Mouse (Mus musculus) MEL (cell line): Measurements from ENCODE around the gene Otogl. TPM values are rescaled to one million over a fixed set of nuclear protein-coding genes. Genes with fewer than 3 reads are reported as not detected.

ENCODE experiments used
- DNase-seq: peaks from one replicate; pipeline ENCODE4 v3.0.0; 2011; ENCODE audit warnings: low read depth, low spot score
- H3K27ac ChIP-seq: 2 replicates; pipeline ENCODE4 v1.5.1; 2012; ENCODE audit warnings: low read depth, mild to moderate bottlenecking, control low read depth, low read length, moderate library complexity; ENCODE audit not compliant: control insufficient read depth
- H3K27me3 ChIP-seq, 2 experiments: fragments of 150-350 bp in 1 of 2; sonication (generic) in 1 of 2; 2 replicates each; pipeline ENCODE4 v1.6.1; 2012; ENCODE audit warnings: low read length in 2 of 2, mild to moderate bottlenecking in 2 of 2, improper control_type of control experiment in 1 of 2, moderate library complexity in 1 of 2; ENCODE audit not compliant: insufficient read depth in 2 of 2, control insufficient read depth in 1 of 2
- H3K36me3 ChIP-seq, 2 experiments: 2 replicates each; pipeline ENCODE4 v1.6.1; 2012 to 2014; ENCODE audit warnings: low read length in 2 of 2, improper control_type of control experiment in 1 of 2, inconsistent platforms in 1 of 2, mild to moderate bottlenecking in 1 of 2; ENCODE audit not compliant: insufficient read depth in 2 of 2, control insufficient read depth in 1 of 2
- H3K4me1 ChIP-seq, 2 experiments: fragments of 150-350 bp in 1 of 2; sonication (generic) in 1 of 2; 2 replicates each; pipeline ENCODE4 v1.6.1; 2012; ENCODE audit warnings: low read length in 2 of 2, improper control_type of control experiment in 1 of 2, mild to moderate bottlenecking in 1 of 2; ENCODE audit not compliant: insufficient read depth in 2 of 2, control insufficient read depth in 1 of 2
- H3K4me3 ChIP-seq, 2 experiments: fragments of 150-350 bp in 1 of 2; sonication (generic) in 1 of 2; 2 replicates each; pipeline ENCODE4 v1.5.1; 2012; ENCODE audit warnings: low read depth in 2 of 2, low read length in 2 of 2, mild to moderate bottlenecking in 2 of 2, moderate library complexity in 2 of 2, control low read depth in 1 of 2, improper control_type of control experiment in 1 of 2; ENCODE audit not compliant: control insufficient read depth in 1 of 2, insufficient read depth in 1 of 2
- H3K79me2 ChIP-seq: 2 replicates; pipeline ENCODE4 v1.6.1; 2012; ENCODE audit warnings: mild to moderate bottlenecking, low read length, moderate library complexity; ENCODE audit not compliant: control insufficient read depth, poor library complexity, insufficient read depth
- H3K9ac ChIP-seq: 2 replicates; pipeline ENCODE4 v1.6.1; 2012; ENCODE audit warnings: low read depth, mild to moderate bottlenecking, control low read depth, low read length, moderate library complexity; ENCODE audit not compliant: control insufficient read depth, poor library complexity, severe bottlenecking
- H3K9me3 ChIP-seq: fragments of 150-350 bp; sonication (generic); replicated peaks from 2 replicates; pipeline ENCODE4 v1.6.1; 2012; ENCODE audit warnings: mild to moderate bottlenecking, low read length, improper control_type of control experiment, moderate library complexity; ENCODE audit not compliant: insufficient read depth
- CHD1 ChIP-seq: IDR thresholded peaks from 2 replicates; pipeline ENCODE4 v1.6.1; 2012; ENCODE audit warnings: low read depth, mild to moderate bottlenecking, inconsistent platforms, low read length, improper control_type of control experiment
- CTCF ChIP-seq, 3 experiments: IDR thresholded peaks in 2 of 3; conservative IDR thresholded peaks in 1 of 3; 2 replicates each; pipeline ENCODE4 v1.5.1; 2011 to 2012; ENCODE audit warnings: low read length in 3 of 3, low read depth in 2 of 3, mild to moderate bottlenecking in 2 of 3, improper control_type of control experiment in 1 of 3, inconsistent platforms in 1 of 3, mixed read lengths in 1 of 3, moderate library complexity in 1 of 3; ENCODE audit not compliant: control insufficient read depth in 1 of 3, insufficient read depth in 1 of 3, poor library complexity in 1 of 3, severe bottlenecking in 1 of 3
- E2F4 ChIP-seq: IDR thresholded peaks from 2 replicates; pipeline ENCODE4 v1.6.1; 2011; ENCODE audit warnings: low read depth, low read length, improper control_type of control experiment, borderline replicate concordance
- ELF1 ChIP-seq: IDR thresholded peaks from 2 replicates; pipeline ENCODE4 v1.6.1; 2014; ENCODE audit warnings: low read depth, mild to moderate bottlenecking, inconsistent platforms, low read length, improper control_type of control experiment, moderate library complexity
- EP300 ChIP-seq, 2 experiments: IDR thresholded peaks; 2 replicates each; pipeline ENCODE4 v1.6.1; 2011; ENCODE audit warnings: improper control_type of control experiment in 2 of 2, low read length in 2 of 2, low read depth in 1 of 2, mild to moderate bottlenecking in 1 of 2
- HCFC1 ChIP-seq: IDR thresholded peaks from 2 replicates; pipeline ENCODE4 v1.6.1; 2012; ENCODE audit warnings: low read depth, mild to moderate bottlenecking, inconsistent platforms, low read length, improper control_type of control experiment, moderate library complexity
- MAFK ChIP-seq: IDR thresholded peaks from 2 replicates; pipeline ENCODE4 v1.6.1; 2011; ENCODE audit warnings: low read depth, mild to moderate bottlenecking, low read length, improper control_type of control experiment, borderline replicate concordance
- MAX ChIP-seq: IDR thresholded peaks from 2 replicates; pipeline ENCODE4 v1.6.1; 2011; ENCODE audit warnings: low read length, improper control_type of control experiment
- MAZ ChIP-seq: IDR thresholded peaks from 2 replicates; pipeline ENCODE4 v1.6.1; 2012; ENCODE audit warnings: low read depth, mild to moderate bottlenecking, inconsistent platforms, low read length, improper control_type of control experiment
- MEF2A ChIP-seq: IDR thresholded peaks from 2 replicates; pipeline ENCODE4 v1.6.1; 2014; ENCODE audit warnings: low read depth, mild to moderate bottlenecking, inconsistent platforms, low read length, improper control_type of control experiment; ENCODE audit not compliant: poor library complexity, insufficient replicate concordance, severe bottlenecking; ENCODE audit errors: extremely low read depth
- NRF1 ChIP-seq: IDR thresholded peaks from 2 replicates; pipeline ENCODE4 v1.6.1; 2014; ENCODE audit warnings: low read depth, mild to moderate bottlenecking, inconsistent platforms, low read length, improper control_type of control experiment, moderate library complexity; ENCODE audit not compliant: poor library complexity, insufficient read depth, severe bottlenecking
- POLR2AphosphoS5 ChIP-seq: IDR thresholded peaks from 2 replicates; pipeline ENCODE4 v1.6.1; 2012; ENCODE audit warnings: low read depth, borderline replicate concordance, mild to moderate bottlenecking, inconsistent platforms, low read length, moderate library complexity, mixed read lengths
- RCOR1 ChIP-seq: IDR thresholded peaks from 2 replicates; pipeline ENCODE4 v1.6.1; 2012; ENCODE audit warnings: low read depth, mild to moderate bottlenecking, inconsistent platforms, low read length, improper control_type of control experiment
- SMC3 ChIP-seq: IDR thresholded peaks from 2 replicates; pipeline ENCODE4 v1.6.1; 2011; ENCODE audit warnings: low read depth, low read length, improper control_type of control experiment
- TBP ChIP-seq: IDR thresholded peaks from 2 replicates; pipeline ENCODE4 v1.8.0; 2011; ENCODE audit warnings: low read depth, low read length, improper control_type of control experiment
- UBTF ChIP-seq: IDR thresholded peaks from 2 replicates; pipeline ENCODE4 v1.6.1; 2012; ENCODE audit warnings: low read depth, mild to moderate bottlenecking, inconsistent platforms, low read length, improper control_type of control experiment, moderate library complexity, borderline replicate concordance; ENCODE audit not compliant: insufficient read depth
- USF1 ChIP-seq: IDR thresholded peaks from 2 replicates; pipeline ENCODE4 v1.6.1; 2014; ENCODE audit warnings: low read depth, mild to moderate bottlenecking, inconsistent platforms, low read length, improper control_type of control experiment, moderate library complexity
- USF2 ChIP-seq, 2 experiments: IDR thresholded peaks; 2 replicates each; pipeline ENCODE4 v1.6.1; 2011 to 2012; ENCODE audit warnings: improper control_type of control experiment in 2 of 2, low read length in 2 of 2, borderline replicate concordance in 1 of 2, inconsistent platforms in 1 of 2, low read depth in 1 of 2, mild to moderate bottlenecking in 1 of 2; ENCODE audit not compliant: insufficient read depth in 1 of 2
- ZMIZ1 ChIP-seq: IDR thresholded peaks from 2 replicates; pipeline ENCODE4 v1.6.1; 2012; ENCODE audit warnings: low read depth, mild to moderate bottlenecking, inconsistent platforms, low read length, improper control_type of control experiment, moderate library complexity
- polyA plus RNA-seq, 2 experiments: library from polyadenylated mRNA; stranded (reverse) in 1 of 2; unstranded in 1 of 2; fragments of >175 nt in 1 of 2; fragments of >200 nt in 1 of 2; gene quantifications; 2 replicates each; pipeline versions ENCODE4 v1.2.1 to v1.2.4; 2012; ENCODE audit warnings: low replicate concordance in 2 of 2, low read depth in 1 of 2; ENCODE audit not compliant: insufficient read length in 2 of 2, insufficient read depth in 1 of 2, missing spikeins in 1 of 2
- total RNA-seq: library from RNA; depleted of rRNA; stranded (reverse); fragments of 300-350 nt; gene quantifications from 2 replicates; pipeline ENCODE4 v1.2.3, GENCODE M21; 2012

Otogl gene
- total and polyA plus RNA-seq, 3 experiments: not detected

- no peak overlapping the region for H3K27ac ChIP-seq
- no peaks in the 10 kb centered on the region for H3K27me3 ChIP-seq
- H3K79me2 ChIP-seq: no peaks in the 10 kb centered on the region
- TF ChIP-seq USF2 (IDR thresholded peaks at IDR 0.05; ENCODE audit: borderline replicate concordance in 1 of 2, insufficient read depth in 1 of 2, low read depth in 1 of 2, low read length in 2 of 2) (no peak), TBP (no peak)
- H3K9ac ChIP-seq: no peak overlapping the region
- no peaks in the 10 kb centered on the region for H3K36me3 ChIP-seq
- H3K9me3 ChIP-seq: no peaks in the 10 kb centered on the region
- no peak overlapping the region for H3K4me3 ChIP-seq
- DNase-seq: no peak
- H3K4me1 ChIP-seq: no peaks in the 10 kb centered on the region
Measured at GRCm38 (mm10) chr10:107872542-107872941, 39.4 kb downstream of the Otogl start.

- no peak for TF ChIP-seq UBTF
- no peak for TF ChIP-seq MAFK
- TF ChIP-seq CTCF (IDR thresholded peaks at IDR 0.05 in 2 of 3, conservative IDR thresholded peaks at IDR 0.05 in 1 of 3; ENCODE audit: control insufficient read depth in 1 of 3, insufficient read depth in 1 of 3, low read depth in 2 of 3, low read length in 3 of 3, poor library complexity in 1 of 3, severe bottlenecking in 1 of 3): no peak
- no peak for TF ChIP-seq NRF1
- no peak for TF ChIP-seq ELF1
- TF ChIP-seq HCFC1: no peak
- no peak for TF ChIP-seq RCOR1
- TF ChIP-seq MAZ: no peak
- TF ChIP-seq POLR2AphosphoS5: no peak
- no peak for TF ChIP-seq ZMIZ1
- no peak for TF ChIP-seq E2F4
- no peak overlapping the region for H3K9ac ChIP-seq
- H3K36me3 ChIP-seq: no peaks in the 10 kb centered on the region
- no peaks in the 10 kb centered on the region for H3K79me2 ChIP-seq
- no peak overlapping the region for H3K4me3 ChIP-seq
- DNase-seq: no peak
- no peaks in the 10 kb centered on the region for H3K4me1 ChIP-seq
- H3K27ac ChIP-seq: no peak overlapping the region
- H3K27me3 ChIP-seq: no peaks in the 10 kb centered on the region
- H3K9me3 ChIP-seq: no peaks in the 10 kb centered on the region
Measured at GRCm38 (mm10) chr10:107872109-107872508, 39.8 kb downstream of the Otogl start.

GRCm38 (mm10) chr10:107870540-107870939, 41.4 kb downstream of the Otogl start:
- no peaks in the 10 kb centered on the region for H3K9me3 ChIP-seq
- TF ChIP-seq USF1: no peak
- TF ChIP-seq SMC3: no peak
- no peak for TF ChIP-seq MAX
- no peak for TF ChIP-seq MEF2A
- no peak for TF ChIP-seq EP300 (IDR thresholded peaks at IDR 0.05; ENCODE audit: low read depth in 1 of 2, low read length in 2 of 2)
- no peak for TF ChIP-seq CTCF (IDR thresholded peaks at IDR 0.05 in 2 of 3, conservative IDR thresholded peaks at IDR 0.05 in 1 of 3; ENCODE audit: control insufficient read depth in 1 of 3, insufficient read depth in 1 of 3, low read depth in 2 of 3, low read length in 3 of 3, poor library complexity in 1 of 3, severe bottlenecking in 1 of 3)
- TF ChIP-seq ZMIZ1: no peak
- TF ChIP-seq ELF1: no peak
- no peak for TF ChIP-seq CHD1
- TF ChIP-seq NRF1: no peak
- TF ChIP-seq, all 39 proteins: peak for 0
- DNase-seq: no peak

More at GRCm38 (mm10) chr10:107870540-107870939, 41.4 kb downstream of the Otogl start:
- H3K4me3 ChIP-seq: no peak overlapping the region
- no peaks in the 10 kb centered on the region for H3K79me2 ChIP-seq
- H3K36me3 ChIP-seq: no peaks in the 10 kb centered on the region
- H3K9ac ChIP-seq: no peak overlapping the region
- H3K27me3 ChIP-seq: no peaks in the 10 kb centered on the region
- H3K27ac ChIP-seq: no peak overlapping the region
- no peaks in the 10 kb centered on the region for H3K4me1 ChIP-seq
